Mouse (Mus musculus) neural tube, embryonic 15.5 days (tissue): ENCODE measurements around the gene Caskin2. TPM values are rescaled to one million over a fixed set of nuclear protein-coding genes. Genes with fewer than 3 reads are reported as not detected.

Experiments
- ATAC-seq: fragments of 200-750 bp; cut with Nextera tagmentation; 2 replicates; pipeline ENCODE4 v1.8.0; 2017; ENCODE audit warnings: mild to moderate bottlenecking, moderate TSS enrichment, moderate library complexity; ENCODE audit not compliant: low FRiP score
- H3K27ac ChIP-seq: fragments of 300-500 bp; sonication (generic); replicated peaks from 2 replicates; pipeline ENCODE4 v1.5.1; 2015; ENCODE audit warnings: mild to moderate bottlenecking, inconsistent platforms
- H3K27me3 ChIP-seq: fragments of 300-500 bp; sonication (generic); replicated peaks from 2 replicates; pipeline ENCODE4 v1.6.1; 2015; ENCODE audit warnings: inconsistent platforms
- H3K36me3 ChIP-seq: fragments of 300-500 bp; sonication (generic); 2 replicates; pipeline ENCODE4 v1.6.1; 2015; ENCODE audit warnings: inconsistent platforms
- H3K4me1 ChIP-seq: fragments of 300-500 bp; sonication (generic); 2 replicates; pipeline ENCODE4 v1.6.1; 2015; ENCODE audit warnings: inconsistent platforms
- H3K4me2 ChIP-seq: fragments of 300-500 bp; sonication (generic); 2 replicates; pipeline ENCODE4 v1.6.1; 2015; ENCODE audit warnings: inconsistent platforms, mild to moderate bottlenecking, moderate library complexity
- H3K4me3 ChIP-seq: fragments of 300-500 bp; sonication (generic); replicated peaks from 2 replicates; pipeline ENCODE4 v1.5.1; 2015; ENCODE audit warnings: mild to moderate bottlenecking, inconsistent platforms
- H3K9ac ChIP-seq: fragments of 300-500 bp; sonication (generic); replicated peaks from 2 replicates; pipeline ENCODE4 v1.6.1; 2015; ENCODE audit warnings: mild to moderate bottlenecking, inconsistent platforms
- H3K9me3 ChIP-seq: fragments of 300-500 bp; sonication (generic); replicated peaks from 2 replicates; pipeline ENCODE4 v1.6.1; 2016; ENCODE audit warnings: inconsistent platforms
- WGBS: fragments of 180-500 bp; shearing (Covaris S2); methylation state at CpG from one replicate; pipeline ENCODE4 v1.1.7; 2015; ENCODE audit warnings: mixed read lengths; 5-methylcytosine and 5-hydroxymethylcytosine counted together
- polyA plus RNA-seq: library from polyadenylated mRNA; unstranded; fragments of >200 nt; fragmentation: Nextera tagmentation; extraction: Ambion mirVana; gene quantifications from 2 replicates; pipeline ENCODE4 v1.2.1, GENCODE M21; 2015

Gene Caskin2
- polyA plus RNA-seq, 1 experiment from 2014 or later, result 9.8 TPM

DNA sequence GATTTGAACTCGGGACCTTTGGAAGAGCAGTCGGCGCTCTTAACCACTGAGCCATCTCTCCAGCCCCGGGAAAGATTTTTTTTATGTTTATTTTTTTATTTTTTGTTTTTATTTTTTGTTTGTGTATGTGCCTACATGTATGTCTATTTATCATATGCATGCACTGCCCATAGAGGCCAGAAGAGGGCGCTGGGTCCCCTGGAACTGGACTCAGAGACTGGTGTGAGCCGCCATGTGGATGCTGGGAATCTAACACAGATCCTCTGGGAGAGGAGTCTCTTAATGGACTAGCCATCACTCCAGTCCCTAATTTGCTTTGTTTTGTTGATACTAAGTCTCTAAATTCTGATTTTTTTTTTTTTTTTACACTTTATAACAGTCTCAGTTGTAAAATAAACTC lies 27.6 kb upstream of the Caskin2 start:
- no peak overlapping the region for H3K27ac ChIP-seq
- H3K4me2 ChIP-seq, result no peak overlapping the region
- no peaks in the 10 kb centered on the region for H3K9me3 ChIP-seq
- H3K36me3 ChIP-seq, result no peaks in the 10 kb centered on the region
- no peak overlapping the region for H3K9ac ChIP-seq
- ATAC-seq, result no peak
- H3K4me1 ChIP-seq, result no peaks in the 10 kb centered on the region
- 90% methylated on average over 6 of the region's 6 CpGs for WGBS
- no peak overlapping the region for H3K4me3 ChIP-seq
- H3K27me3 ChIP-seq, result no peaks in the 10 kb centered on the region

DNA sequence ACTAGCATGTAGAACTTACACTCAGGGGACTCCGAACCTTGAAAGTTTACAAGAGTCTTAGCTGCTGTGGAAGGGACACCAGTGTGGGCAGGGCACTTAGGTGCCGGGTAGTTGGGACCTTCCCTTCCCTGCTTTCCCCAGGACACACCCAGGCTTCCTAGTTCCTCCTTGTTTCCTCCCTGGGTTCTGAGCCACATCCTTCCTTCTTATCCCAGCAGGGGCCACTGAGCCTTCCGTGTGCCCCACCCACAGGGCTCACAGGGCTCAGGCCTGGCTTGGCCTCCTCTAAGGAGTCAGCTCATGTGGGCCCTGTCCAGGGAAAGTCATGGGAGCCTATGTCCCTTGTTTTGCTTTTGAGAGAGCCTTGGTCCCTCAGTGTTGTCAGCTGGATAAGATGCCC lies 26.3 kb upstream of the Caskin2 start:
- no peak for ATAC-seq
- 75% methylated on average over 3 of the region's 3 CpGs for WGBS

DNA sequence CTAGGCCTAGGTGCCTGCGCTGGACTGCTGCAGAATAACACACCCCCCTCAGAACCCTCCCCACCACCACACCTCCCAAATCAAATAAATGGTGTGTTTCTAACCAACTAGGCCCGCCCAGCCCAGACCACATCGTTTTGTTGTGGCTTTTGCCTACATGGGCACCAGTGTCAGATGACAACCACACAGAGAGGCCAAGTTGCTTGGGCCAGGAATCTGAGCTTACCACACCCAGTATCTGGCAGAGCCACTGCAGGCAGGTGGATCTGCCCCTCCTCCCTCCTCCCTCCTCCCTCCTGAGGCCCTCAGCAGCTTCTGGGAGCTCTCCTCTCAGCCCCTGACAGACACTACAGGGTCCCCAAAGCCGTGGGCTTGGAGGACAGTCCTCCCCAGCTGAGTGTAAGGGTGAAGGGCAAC lies 25.5 kb upstream of the Caskin2 start:
- no peaks in the 10 kb centered on the region for H3K36me3 ChIP-seq
- 50% methylated on average over 4 of the region's 4 CpGs for WGBS
- H3K27me3 ChIP-seq, result no peaks in the 10 kb centered on the region
- no peak overlapping the region for H3K4me2 ChIP-seq
- H3K9me3 ChIP-seq, result no peaks in the 10 kb centered on the region
- no peak overlapping the region for H3K4me3 ChIP-seq
- H3K4me1 ChIP-seq, result no peaks in the 10 kb centered on the region
- no peak for ATAC-seq
- no peak overlapping the region for H3K9ac ChIP-seq
- H3K27ac ChIP-seq, result no peak overlapping the region

More for the DNA sequence above, 26.3 kb upstream of the Caskin2 start:
- H3K4me1 ChIP-seq, result no peaks in the 10 kb centered on the region
- no peaks in the 10 kb centered on the region for H3K9me3 ChIP-seq
- H3K36me3 ChIP-seq, result no peaks in the 10 kb centered on the region
- H3K27ac ChIP-seq, result no peak overlapping the region
- no peak overlapping the region for H3K4me3 ChIP-seq
- H3K4me2 ChIP-seq, result no peak overlapping the region
- no peak overlapping the region for H3K9ac ChIP-seq
- no peaks in the 10 kb centered on the region for H3K27me3 ChIP-seq

DNA sequence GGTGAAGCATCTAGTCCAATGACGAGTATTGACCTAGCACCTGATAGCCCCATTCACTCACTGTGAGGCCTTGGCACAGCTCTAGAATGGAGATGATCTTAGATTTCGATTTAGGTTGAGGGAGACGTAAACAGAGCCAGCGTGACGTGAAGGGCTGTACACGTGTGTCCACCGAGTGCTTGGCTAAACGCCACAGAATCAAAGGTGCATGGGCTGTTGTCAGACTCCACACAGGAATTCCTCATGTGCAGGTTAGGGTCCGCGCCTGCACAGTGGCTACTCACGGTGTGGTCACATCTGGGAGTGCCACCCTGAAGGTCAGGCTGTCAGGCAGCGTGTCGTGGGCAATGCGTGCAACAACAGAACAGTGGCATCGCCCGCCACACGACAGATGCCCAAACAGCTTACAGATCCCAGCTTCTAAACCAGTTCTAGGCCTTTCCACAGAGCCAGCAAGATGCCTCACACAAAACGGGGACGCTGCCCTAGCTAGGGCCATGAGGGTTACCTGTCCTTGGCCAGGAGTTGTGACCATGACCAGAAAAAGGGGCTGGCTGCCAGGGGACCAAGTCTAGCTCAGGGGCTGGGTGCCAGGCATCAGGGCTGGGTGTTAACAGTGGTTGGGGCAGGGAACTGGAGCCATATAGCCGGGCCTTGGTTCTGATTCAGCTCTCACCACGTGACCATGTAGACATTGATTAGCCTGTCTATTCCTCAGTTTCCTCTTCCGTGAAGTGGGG lies 24.3 kb upstream of the Caskin2 start:
- Histone ChIP-seq H3K9me3 (no peaks in the 10 kb centered on the region), H3K9ac (no peak overlapping the region), H3K36me3 (no peaks in the 10 kb centered on the region), H3K4me3 (no peak overlapping the region), H3K4me1 (peaks cover 10% of the 10 kb centered on the region; the same call in 1 of the 2 replicates), H3K4me2 (no peak overlapping the region), H3K27me3 (no peaks in the 10 kb centered on the region), H3K27ac (no peak overlapping the region)
- WGBS, result 94% methylated on average over 22 of the region's 22 CpGs
- no peak for ATAC-seq

DNA sequence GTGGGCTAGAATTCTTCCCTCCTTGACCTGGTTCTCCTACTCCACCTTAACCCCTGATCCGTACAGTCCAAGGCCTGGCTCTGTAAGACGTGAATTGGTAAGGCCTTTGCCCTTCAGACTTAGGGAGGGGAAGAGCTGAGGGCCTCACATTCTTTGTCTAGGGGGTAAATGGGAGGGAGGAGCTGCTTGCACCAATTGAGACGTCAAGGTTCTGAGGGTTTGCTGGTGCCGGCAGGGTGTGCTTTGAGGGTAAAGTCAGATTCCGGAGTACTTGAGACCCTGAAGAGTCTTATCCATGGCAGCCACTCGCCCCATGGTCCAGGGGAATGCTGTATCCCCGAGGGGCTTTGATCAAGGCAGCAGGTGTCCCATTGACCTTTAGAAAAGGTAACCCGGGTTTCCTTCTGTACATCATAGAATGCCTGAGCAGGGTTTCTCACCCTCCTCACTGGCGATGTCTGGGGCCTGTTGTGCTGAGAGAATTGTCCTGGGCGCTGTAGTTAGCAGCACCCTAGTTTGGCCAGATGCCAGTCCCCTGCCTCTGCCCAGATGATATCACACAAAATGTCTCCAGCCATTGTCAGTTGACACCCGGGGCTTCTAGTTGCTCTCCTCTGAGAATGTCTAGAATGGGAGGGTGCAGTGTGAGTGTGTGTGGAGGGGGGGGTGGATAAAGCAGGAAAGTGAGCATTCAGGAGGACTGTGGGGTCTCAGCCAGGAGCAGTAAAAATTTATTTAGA lies 23.4 kb upstream of the Caskin2 start:
- no peaks in the 10 kb centered on the region for H3K36me3 ChIP-seq
- no peaks in the 10 kb centered on the region for H3K9me3 ChIP-seq
- no peak overlapping the region for H3K4me3 ChIP-seq
- WGBS, result 31% methylated on average over 11 of the region's 11 CpGs
- H3K27ac ChIP-seq, result no peak overlapping the region
- no peaks in the 10 kb centered on the region for H3K27me3 ChIP-seq
- ATAC-seq, result no peak
- no peak overlapping the region for H3K4me2 ChIP-seq
- H3K9ac ChIP-seq, result no peak overlapping the region
- peaks cover 14% of the 10 kb centered on the region for H3K4me1 ChIP-seq

DNA sequence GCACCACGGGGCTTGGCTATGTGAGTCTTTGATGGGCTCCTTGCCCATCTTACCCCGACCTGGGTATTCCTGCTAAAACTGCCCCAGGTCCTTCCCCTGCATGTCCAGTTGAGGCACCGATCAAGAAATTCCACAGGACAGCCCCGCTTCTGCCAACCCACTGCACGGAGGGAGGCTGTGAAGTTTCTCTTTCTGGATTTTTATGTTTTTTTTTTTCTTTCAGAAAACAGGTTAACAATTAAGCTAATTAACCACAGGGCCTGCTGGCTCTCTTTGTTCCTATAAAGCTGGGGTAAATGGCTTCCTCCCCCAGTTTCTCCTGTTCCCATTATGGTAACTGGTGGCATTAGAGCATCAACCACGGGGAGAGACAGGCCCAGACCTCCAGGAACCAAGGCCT lies 20.6 kb upstream of the Caskin2 start:
- Histone ChIP-seq H3K36me3 (no peaks in the 10 kb centered on the region), H3K4me3 (no peak overlapping the region), H3K9me3 (no peaks in the 10 kb centered on the region), H3K27ac (no peak overlapping the region), H3K4me2 (no peak overlapping the region), H3K9ac (no peak overlapping the region), H3K4me1 (peaks cover 14% of the 10 kb centered on the region), H3K27me3 (peaks cover 19% of the 10 kb centered on the region)
- WGBS, result 48% methylated on average over 6 of the region's 6 CpGs
- ATAC-seq, result no peak

DNA sequence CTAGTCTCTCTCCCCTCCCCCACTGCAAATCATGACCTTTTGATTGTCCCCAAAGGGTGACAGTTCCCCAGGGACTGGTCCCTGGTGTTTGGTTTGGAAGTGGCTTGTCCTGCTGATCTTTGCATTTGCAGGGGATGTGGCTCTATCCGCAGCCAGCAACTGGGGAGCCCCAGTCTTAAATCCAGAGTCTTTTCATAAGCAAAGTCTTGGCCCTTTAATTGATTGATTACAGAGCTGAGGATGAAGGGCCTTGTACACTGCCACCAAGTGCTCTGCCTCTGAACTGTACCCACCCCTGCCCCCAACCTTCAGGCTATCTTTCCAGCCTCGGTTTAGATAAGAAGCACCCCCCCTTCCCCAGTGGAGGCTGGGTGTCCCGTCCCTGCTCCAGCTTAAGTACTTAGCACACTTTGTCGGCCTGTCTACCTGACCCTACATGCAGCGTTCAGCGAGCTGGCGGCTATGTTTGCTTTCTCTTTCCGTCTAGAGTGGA lies 19.6 kb upstream of the Caskin2 start:
- no peak overlapping the region for H3K9ac ChIP-seq
- H3K4me3 ChIP-seq, result no peak overlapping the region
- ATAC-seq, result no peak
- no peak overlapping the region for H3K4me2 ChIP-seq
- no peaks in the 10 kb centered on the region for H3K36me3 ChIP-seq
- H3K9me3 ChIP-seq, result no peaks in the 10 kb centered on the region
- no peak overlapping the region for H3K27ac ChIP-seq
- H3K27me3 ChIP-seq, result peaks cover 19% of the 10 kb centered on the region
- peaks cover 14% of the 10 kb centered on the region for H3K4me1 ChIP-seq
- 27% methylated on average over 8 of the region's 8 CpGs for WGBS

DNA sequence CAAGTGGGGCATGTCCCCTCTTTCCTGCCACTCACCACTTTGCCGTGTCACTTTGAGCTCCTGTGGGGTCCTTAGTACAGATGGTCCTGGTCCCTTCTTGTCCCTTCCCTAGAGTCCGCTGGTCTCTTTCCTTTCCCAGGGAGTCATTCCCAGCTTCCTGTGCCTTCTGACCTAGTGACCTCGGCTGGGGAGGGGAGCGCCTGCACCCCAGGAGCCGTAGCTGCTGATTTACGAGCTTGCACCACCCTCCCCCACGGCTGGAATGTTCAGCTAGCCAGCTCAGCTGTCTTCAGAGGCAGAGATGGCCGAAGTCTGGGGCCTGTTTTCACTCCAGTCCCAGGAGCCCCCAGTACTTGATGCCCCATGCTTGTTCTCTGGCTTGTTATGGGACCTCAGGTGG lies 19.1 kb upstream of the Caskin2 start:
- Histone ChIP-seq H3K27ac (no peak overlapping the region), H3K36me3 (no peaks in the 10 kb centered on the region), H3K4me3 (no peak overlapping the region), H3K4me1 (peaks cover 14% of the 10 kb centered on the region), H3K4me2 (no peak overlapping the region), H3K9me3 (no peaks in the 10 kb centered on the region), H3K27me3 (peaks cover 20% of the 10 kb centered on the region), H3K9ac (no peak overlapping the region)
- WGBS, result 6% methylated on average over 8 of the region's 8 CpGs
- no peak for ATAC-seq

DNA sequence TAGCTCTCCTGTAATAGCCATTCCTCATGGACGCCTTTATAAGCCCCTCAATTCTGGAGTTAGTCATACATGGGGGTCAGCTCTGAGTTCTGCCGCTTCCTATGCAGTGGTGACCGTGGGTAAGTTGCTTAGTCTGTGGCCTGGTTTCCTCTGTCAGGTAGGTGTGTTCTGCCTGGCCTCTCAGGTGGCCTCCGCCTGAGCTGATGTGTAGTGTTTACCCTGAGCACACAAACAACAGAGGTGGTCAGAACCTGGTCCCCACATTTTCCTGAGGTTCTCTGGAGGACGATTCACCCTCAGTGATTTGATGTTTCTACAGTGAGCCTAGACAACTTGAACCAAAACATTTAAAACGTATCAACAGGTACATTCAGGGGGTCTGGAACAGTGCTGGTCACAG lies 18.6 kb upstream of the Caskin2 start:
- Histone ChIP-seq H3K4me2 (no peak overlapping the region), H3K4me3 (no peak overlapping the region), H3K9ac (no peak overlapping the region), H3K27me3 (peaks cover 22% of the 10 kb centered on the region), H3K27ac (no peak overlapping the region), H3K36me3 (no peaks in the 10 kb centered on the region), H3K9me3 (no peaks in the 10 kb centered on the region), H3K4me1 (peaks cover 14% of the 10 kb centered on the region)
- WGBS, result 49% methylated on average over 6 of the region's 6 CpGs
- no peak for ATAC-seq

DNA sequence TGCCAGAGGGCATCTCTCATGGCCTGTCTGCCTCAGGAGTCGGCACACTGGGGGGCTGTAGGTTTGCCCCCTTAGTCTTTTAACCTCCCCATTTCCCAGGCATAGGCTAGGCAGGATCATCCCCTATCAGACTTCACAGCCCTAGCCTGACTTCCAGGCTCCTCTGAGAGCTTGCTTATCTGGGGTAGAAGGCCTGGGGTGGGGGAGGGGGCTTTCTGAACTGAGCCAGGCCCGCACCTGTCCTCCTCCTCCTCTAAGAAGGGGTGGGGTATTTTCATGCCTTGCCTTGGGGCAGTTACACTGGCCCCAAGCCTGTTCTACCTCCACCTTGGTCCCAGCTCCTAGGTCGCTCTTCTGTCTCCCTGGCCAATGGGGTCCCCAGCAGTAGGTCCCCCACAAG lies 18.1 kb upstream of the Caskin2 start:
- Histone ChIP-seq H3K9me3 (no peaks in the 10 kb centered on the region), H3K4me1 (peaks cover 14% of the 10 kb centered on the region), H3K4me2 (no peak overlapping the region), H3K27ac (no peak overlapping the region), H3K9ac (no peak overlapping the region), H3K4me3 (no peak overlapping the region), H3K36me3 (no peaks in the 10 kb centered on the region), H3K27me3 (peaks cover 22% of the 10 kb centered on the region)
- no peak for ATAC-seq
- WGBS, result 52% methylated on average over 3 of the region's 3 CpGs

DNA sequence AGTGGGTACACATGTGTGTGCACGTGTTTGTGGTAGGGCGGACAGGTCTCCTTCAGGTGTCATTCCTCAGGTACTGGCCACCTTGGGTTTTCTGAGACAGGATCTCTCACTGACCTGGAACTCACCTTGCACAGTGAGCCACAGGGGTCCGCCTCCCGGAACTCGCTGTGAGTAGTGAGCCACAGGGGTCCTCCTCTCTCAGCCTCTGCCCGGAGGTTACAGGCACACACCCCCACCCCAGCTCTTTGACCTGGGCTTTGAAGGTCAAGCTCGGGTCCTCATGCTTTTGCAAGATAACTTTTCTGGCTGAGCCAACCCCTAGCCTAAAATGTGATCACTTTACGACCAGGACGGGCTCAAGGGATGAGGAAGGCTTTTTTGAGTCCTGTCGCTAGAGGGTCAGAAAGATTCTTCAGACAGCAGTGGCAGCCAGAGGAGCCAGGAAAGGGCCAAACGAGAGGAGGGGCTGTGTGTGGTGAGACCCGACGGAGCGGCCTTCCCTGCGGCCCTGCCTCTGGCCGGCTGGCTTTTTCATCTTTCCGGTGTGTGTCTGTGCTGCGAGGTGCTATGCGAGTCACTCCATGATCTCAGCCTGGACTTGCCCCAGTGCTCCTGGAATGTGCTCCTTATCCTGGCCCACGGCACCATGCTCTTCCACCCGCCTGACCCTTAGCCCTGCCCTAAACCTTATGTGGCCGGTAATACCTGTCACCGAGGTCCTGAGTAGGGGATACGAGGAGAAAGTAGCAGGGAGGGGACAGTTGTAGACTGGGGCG lies 17.3 kb upstream of the Caskin2 start:
- Histone ChIP-seq H3K27me3 (peaks cover 27% of the 10 kb centered on the region), H3K4me1 (peaks cover 14% of the 10 kb centered on the region), H3K4me2 (no peak overlapping the region), H3K9ac (no peak overlapping the region), H3K9me3 (no peaks in the 10 kb centered on the region), H3K36me3 (no peaks in the 10 kb centered on the region), H3K4me3 (no peak overlapping the region), H3K27ac (no peak overlapping the region)
- no peak for ATAC-seq
- WGBS, result 27% methylated on average over 25 of the region's 25 CpGs
